Mouse (Mus musculus): Measurements from ENCODE around the gene Ifit3b. TPM values are rescaled to one million over a fixed set of nuclear protein-coding genes. Genes with fewer than 3 reads are reported as not detected.
A peak's percentile ranks its signal among the peaks of the same experiment; 100 is the strongest.

Ifit3b gene
- polyA plus RNA-seq, 1 experiment from 2014 or later, result 0.41 TPM

GRCm38 (mm10) chr19:34656511-34657298 lies 48.9 kb downstream of the Ifit3b start:
- H3K4me3 ChIP-seq (ENCODE audit: low read depth, low read length), result peak overlapping the region; percentile 29
- peak overlapping the region; percentile 51 for H3K9ac ChIP-seq (ENCODE audit: low read depth, low read length)
- ATAC-seq (ENCODE audit: low read depth), result peak; percentile 99
- peak overlapping the region; percentile 63 for H3K4me2 ChIP-seq (ENCODE audit: low read depth, low read length)
- peak overlapping the region; percentile 99 for H3K27ac ChIP-seq (ENCODE audit: low read length)
- WGBS (ENCODE audit: insufficient replicate concordance), result 6% methylated on average over 2 of the region's 2 CpGs
- no peaks in the 10 kb centered on the region for H3K27me3 ChIP-seq (ENCODE audit: control insufficient read depth, insufficient read depth, low read depth, low read length)
- no peaks in the 10 kb centered on the region for H3K36me3 ChIP-seq (ENCODE audit: control insufficient read depth, insufficient read depth)
- H3K9me3 ChIP-seq (replicated peaks; ENCODE audit: control insufficient read depth, low read length), result no peaks in the 10 kb centered on the region
- H3K4me1 ChIP-seq (ENCODE audit: control insufficient read depth, low read depth, low read length), result peaks cover 29% of the 10 kb centered on the region

GRCm38 (mm10) chr19:34662067-34662507 lies 54.3 kb downstream of the Ifit3b start:
- WGBS (ENCODE audit: insufficient replicate concordance), result 13% methylated on average over 13 of the region's 13 CpGs
- peak overlapping the region; percentile 18; the same call in 1 of the 2 replicates for H3K9ac ChIP-seq (ENCODE audit: low read depth, low read length)
- ATAC-seq (ENCODE audit: low read depth), result peak; percentile 82

GRCm38 (mm10) chr19:34662740-34663139 lies 55.0 kb downstream of the Ifit3b start:
- Histone ChIP-seq H3K27me3 (ENCODE audit: control insufficient read depth, insufficient read depth, low read depth, low read length) (no peaks in the 10 kb centered on the region), H3K4me2 (ENCODE audit: low read depth, low read length) (peak overlapping the region; percentile 53), H3K36me3 (ENCODE audit: control insufficient read depth, insufficient read depth) (no peaks in the 10 kb centered on the region), H3K27ac (ENCODE audit: low read length) (peak overlapping the region; percentile 39), H3K9me3 (replicated peaks; ENCODE audit: control insufficient read depth, low read length) (no peaks in the 10 kb centered on the region), H3K9ac (ENCODE audit: low read depth, low read length) (no peak overlapping the region), H3K4me1 (ENCODE audit: control insufficient read depth, low read depth, low read length) (peaks cover 18% of the 10 kb centered on the region), H3K4me3 (ENCODE audit: low read depth, low read length) (no peak overlapping the region)
- WGBS (ENCODE audit: insufficient replicate concordance), result 32% methylated on average over 5 of the region's 5 CpGs
- ATAC-seq (ENCODE audit: low read depth), result peak; percentile 74

More at GRCm38 (mm10) chr19:34662067-34662507, 54.3 kb downstream of the Ifit3b start:
- Histone ChIP-seq H3K4me2 (ENCODE audit: low read depth, low read length) (peak overlapping the region; percentile 53), H3K27me3 (ENCODE audit: control insufficient read depth, insufficient read depth, low read depth, low read length) (no peaks in the 10 kb centered on the region), H3K27ac (ENCODE audit: low read length) (peak overlapping the region; percentile 39; the same call in 1 of the 2 replicates), H3K4me1 (ENCODE audit: control insufficient read depth, low read depth, low read length) (peaks cover 22% of the 10 kb centered on the region), H3K4me3 (ENCODE audit: low read depth, low read length) (peak overlapping the region; percentile 40; the same call in 1 of the 2 replicates), H3K9me3 (replicated peaks; ENCODE audit: control insufficient read depth, low read length) (no peaks in the 10 kb centered on the region), H3K36me3 (ENCODE audit: control insufficient read depth, insufficient read depth) (no peaks in the 10 kb centered on the region)

Other genes with a start within 250 kb of the Ifit3b start
- 0.08 TPM in 2 replicates for gene Ch25h, start 132.8 kb upstream of the Ifit3b start, polyA plus RNA-seq (2015; fragmentation: Nextera tagmentation; extraction: Ambion mirVana)
- 51.8 and 53.1 TPM in 2 replicates for gene Lipa, start 80.5 kb upstream of the Ifit3b start, polyA plus RNA-seq (2015; fragmentation: Nextera tagmentation; extraction: Ambion mirVana)
- gene Ifit2, start 57.3 kb upstream of the Ifit3b start, polyA plus RNA-seq (2015; fragmentation: Nextera tagmentation; extraction: Ambion mirVana), result 2.8 and 3.2 TPM in 2 replicates
- 1.1 and 1.9 TPM in 2 replicates for gene Ifit3, start 24.4 kb upstream of the Ifit3b start, polyA plus RNA-seq (2015; fragmentation: Nextera tagmentation; extraction: Ambion mirVana)
- 0.09 and 0.16 TPM in 2 replicates for gene Ifit1bl1, start 6.0 kb upstream of the Ifit3b start, polyA plus RNA-seq (2015; fragmentation: Nextera tagmentation; extraction: Ambion mirVana)
- gene Ifit1bl2, start 32.8 kb downstream of the Ifit3b start, polyA plus RNA-seq (2015; fragmentation: Nextera tagmentation; extraction: Ambion mirVana), result 0.09 and 0.30 TPM in 2 replicates
- gene Ifit1, start 32.9 kb downstream of the Ifit3b start, polyA plus RNA-seq (2015; fragmentation: Nextera tagmentation; extraction: Ambion mirVana), result 0.77 and 0.81 TPM in 2 replicates
- 15.3 and 16.5 TPM in 2 replicates for gene Slc16a12, start 139.3 kb downstream of the Ifit3b start, polyA plus RNA-seq (2015; fragmentation: Nextera tagmentation; extraction: Ambion mirVana)

All from liver, embryonic 16.5 days (tissue).